Mouse (Mus musculus): ENCODE measurements around the gene Lrrc4c. TPM values are rescaled to one million over a fixed set of nuclear protein-coding genes. Genes with fewer than 3 reads are reported as not detected.

Lrrc4c gene
- polyA plus RNA-seq, 1 experiment from 2014 or later = 1.2 TPM

GRCm38 (mm10) chr2:97469396-97469795 is 1151.4 kb downstream of the Lrrc4c start:
- 0 out of 2 replicates have a peak, but pooled peaks cover 4% of the 10 kb centered on the region for H3K4me1 ChIP-seq (ENCODE audit: control insufficient read depth, insufficient read depth, low read length)
- H3K4me2 ChIP-seq (ENCODE audit: low read depth, low read length) = no peak overlapping the region
- H3K36me3 ChIP-seq (ENCODE audit: control insufficient read depth, insufficient read depth) = no peaks in the 10 kb centered on the region
- no peaks in the 10 kb centered on the region for H3K9me3 ChIP-seq (replicated peaks; ENCODE audit: control insufficient read depth, low read length)
- no peak overlapping the region for H3K4me3 ChIP-seq (ENCODE audit: low read length)
- peaks cover 11% of the 10 kb centered on the region for H3K27me3 ChIP-seq (ENCODE audit: control insufficient read depth, insufficient read depth, low read length)
- WGBS = 47% methylated on average over 2 of the region's 2 CpGs
- no peak for ATAC-seq (replicated peaks; ENCODE audit: extremely low read depth, insufficient read depth, low FRiP score)
- no peak overlapping the region for H3K9ac ChIP-seq (ENCODE audit: low read length)
- H3K27ac ChIP-seq (ENCODE audit: low read length) = no peak overlapping the region

DNA sequence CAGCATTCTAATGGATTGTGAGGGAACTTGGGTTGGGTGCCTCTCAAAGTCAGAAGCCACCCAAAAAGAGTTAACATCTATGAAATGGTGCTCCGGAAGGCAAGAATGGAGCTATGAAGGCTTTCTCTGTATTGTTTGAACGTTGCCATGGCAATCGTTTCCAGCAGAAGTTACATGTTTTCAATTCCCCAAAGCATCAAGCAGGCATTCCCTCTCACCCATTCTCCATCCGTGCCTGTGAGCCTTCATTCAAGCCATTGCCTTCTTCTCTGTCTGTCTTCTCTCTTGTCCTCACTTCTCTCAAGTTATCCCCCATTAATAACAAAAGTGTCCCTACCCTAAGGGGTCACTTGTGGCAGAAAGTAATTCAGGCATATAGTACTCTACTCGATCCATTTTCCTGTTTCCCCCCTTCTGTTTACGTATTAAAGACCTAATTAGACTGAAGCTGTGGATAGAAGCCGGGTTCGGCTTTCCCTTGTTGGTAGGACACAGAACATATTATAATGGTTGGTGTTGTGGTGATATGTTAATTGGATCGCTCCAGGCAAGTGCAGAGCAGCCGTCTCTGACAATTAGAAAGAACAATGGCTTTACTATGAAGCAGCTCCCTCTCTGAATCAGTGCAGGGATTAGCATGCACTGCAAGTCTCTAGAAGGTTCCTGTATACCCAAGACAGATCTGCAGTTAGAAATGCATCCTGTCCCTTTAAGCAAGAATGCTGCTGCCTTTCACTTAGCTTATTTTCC is 1160.4 kb downstream of the Lrrc4c start:
- 76% methylated on average over 10 of the region's 10 CpGs for WGBS
- H3K27ac ChIP-seq (ENCODE audit: low read length) = no peak overlapping the region
- no peak overlapping the region for H3K4me2 ChIP-seq (ENCODE audit: low read depth, low read length)
- ATAC-seq (replicated peaks; ENCODE audit: extremely low read depth, insufficient read depth, low FRiP score) = no peak
- H3K9ac ChIP-seq (ENCODE audit: low read length) = no peak overlapping the region
- no peaks in the 10 kb centered on the region for H3K27me3 ChIP-seq (ENCODE audit: control insufficient read depth, insufficient read depth, low read length)
- no peaks in the 10 kb centered on the region for H3K9me3 ChIP-seq (replicated peaks; ENCODE audit: control insufficient read depth, low read length)
- no peak overlapping the region for H3K4me3 ChIP-seq (ENCODE audit: low read length)
- no peaks in the 10 kb centered on the region for H3K36me3 ChIP-seq (ENCODE audit: control insufficient read depth, insufficient read depth)
- H3K4me1 ChIP-seq (ENCODE audit: control insufficient read depth, insufficient read depth, low read length) = no peaks in the 10 kb centered on the region

DNA sequence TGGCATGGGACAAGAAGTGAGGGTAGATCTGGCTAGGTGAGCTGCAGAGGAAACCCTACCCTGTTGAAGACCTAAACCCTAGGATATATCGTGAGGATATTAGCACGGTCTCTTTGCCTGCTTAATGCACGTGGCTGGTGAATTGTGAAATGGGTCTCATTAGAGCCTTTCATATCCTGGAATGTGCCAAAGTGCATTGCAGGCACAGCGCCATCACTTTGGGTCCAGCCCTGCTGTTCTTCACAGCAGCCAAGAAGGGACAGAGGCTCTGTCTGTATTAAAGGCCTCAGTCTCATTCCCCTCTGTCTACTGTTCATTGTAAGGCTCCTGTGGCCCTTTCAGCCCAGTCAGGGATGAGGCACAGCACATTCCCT is 1160.9 kb downstream of the Lrrc4c start:
- H3K27me3 ChIP-seq (ENCODE audit: control insufficient read depth, insufficient read depth, low read length) = no peaks in the 10 kb centered on the region
- H3K9me3 ChIP-seq (replicated peaks; ENCODE audit: control insufficient read depth, low read length) = no peaks in the 10 kb centered on the region
- no peak overlapping the region for H3K27ac ChIP-seq (ENCODE audit: low read length)
- no peak overlapping the region for H3K4me2 ChIP-seq (ENCODE audit: low read depth, low read length)
- H3K4me3 ChIP-seq (ENCODE audit: low read length) = no peak overlapping the region
- H3K36me3 ChIP-seq (ENCODE audit: control insufficient read depth, insufficient read depth) = no peaks in the 10 kb centered on the region
- H3K4me1 ChIP-seq (ENCODE audit: control insufficient read depth, insufficient read depth, low read length) = no peaks in the 10 kb centered on the region
- 73% methylated on average over 4 of the region's 4 CpGs for WGBS
- ATAC-seq (replicated peaks; ENCODE audit: extremely low read depth, insufficient read depth, low FRiP score) = no peak
- no peak overlapping the region for H3K9ac ChIP-seq (ENCODE audit: low read length)

DNA sequence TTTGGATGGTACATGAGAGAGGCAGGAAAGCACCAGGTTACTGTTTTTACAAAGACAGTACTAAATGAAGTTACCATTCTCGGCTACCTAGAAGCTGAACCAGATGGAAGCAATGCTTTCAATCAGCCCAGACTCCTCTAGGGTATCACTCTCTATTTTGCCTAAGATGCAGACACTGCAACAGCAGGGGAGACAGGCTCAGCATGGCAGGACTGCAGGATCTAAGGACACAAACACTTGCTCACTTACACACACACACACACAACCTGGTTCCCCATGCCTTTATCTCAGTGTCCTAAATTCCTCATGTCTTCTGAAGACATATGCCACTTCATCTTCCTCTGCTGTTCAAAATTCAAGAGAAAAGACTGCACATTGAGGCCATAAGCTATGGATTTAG is 1167.0 kb downstream of the Lrrc4c start:
- Histone ChIP-seq H3K9ac (ENCODE audit: low read length) (no peak overlapping the region), H3K4me3 (ENCODE audit: low read length) (no peak overlapping the region), H3K4me1 (ENCODE audit: control insufficient read depth, insufficient read depth, low read length) (no peaks in the 10 kb centered on the region), H3K27ac (ENCODE audit: low read length) (no peak overlapping the region), H3K36me3 (ENCODE audit: control insufficient read depth, insufficient read depth) (no peaks in the 10 kb centered on the region), H3K9me3 (replicated peaks; ENCODE audit: control insufficient read depth, low read length) (no peaks in the 10 kb centered on the region), H3K4me2 (ENCODE audit: low read depth, low read length) (no peak overlapping the region), H3K27me3 (ENCODE audit: control insufficient read depth, insufficient read depth, low read length) (no peaks in the 10 kb centered on the region)
- WGBS = 63% methylated on average over 1 of the region's 1 CpGs
- ATAC-seq (replicated peaks; ENCODE audit: extremely low read depth, insufficient read depth, low FRiP score) = no peak

DNA sequence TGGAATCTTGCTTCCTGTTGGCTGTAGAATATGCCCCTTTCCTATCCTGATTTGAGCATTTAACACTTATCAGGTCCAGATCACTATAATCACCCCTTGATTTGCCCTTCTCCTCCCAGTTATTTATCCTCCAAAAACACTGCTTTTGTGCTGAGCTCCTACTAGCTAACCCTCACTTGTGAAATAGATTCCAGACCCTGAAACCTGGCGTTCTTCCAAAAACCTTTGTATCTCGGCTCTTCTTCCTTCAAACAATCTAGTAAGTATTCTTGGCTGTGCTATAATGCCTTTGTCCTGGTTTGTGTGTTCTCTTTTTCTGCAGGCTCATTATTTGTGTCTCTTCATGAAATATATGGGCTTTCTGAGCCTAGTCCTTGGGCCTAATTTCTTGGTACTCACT is 1167.6 kb downstream of the Lrrc4c start:
- no peak overlapping the region for H3K27ac ChIP-seq (ENCODE audit: low read length)
- H3K4me3 ChIP-seq (ENCODE audit: low read length) = no peak overlapping the region
- no peaks in the 10 kb centered on the region for H3K4me1 ChIP-seq (ENCODE audit: control insufficient read depth, insufficient read depth, low read length)
- H3K9ac ChIP-seq (ENCODE audit: low read length) = no peak overlapping the region
- no peaks in the 10 kb centered on the region for H3K9me3 ChIP-seq (replicated peaks; ENCODE audit: control insufficient read depth, low read length)
- no peak overlapping the region for H3K4me2 ChIP-seq (ENCODE audit: low read depth, low read length)
- H3K36me3 ChIP-seq (ENCODE audit: control insufficient read depth, insufficient read depth) = no peaks in the 10 kb centered on the region
- 50% methylated on average over 2 of the region's 2 CpGs for WGBS
- no peak for ATAC-seq (replicated peaks; ENCODE audit: extremely low read depth, insufficient read depth, low FRiP score)
- H3K27me3 ChIP-seq (ENCODE audit: control insufficient read depth, insufficient read depth, low read length) = no peaks in the 10 kb centered on the region

DNA sequence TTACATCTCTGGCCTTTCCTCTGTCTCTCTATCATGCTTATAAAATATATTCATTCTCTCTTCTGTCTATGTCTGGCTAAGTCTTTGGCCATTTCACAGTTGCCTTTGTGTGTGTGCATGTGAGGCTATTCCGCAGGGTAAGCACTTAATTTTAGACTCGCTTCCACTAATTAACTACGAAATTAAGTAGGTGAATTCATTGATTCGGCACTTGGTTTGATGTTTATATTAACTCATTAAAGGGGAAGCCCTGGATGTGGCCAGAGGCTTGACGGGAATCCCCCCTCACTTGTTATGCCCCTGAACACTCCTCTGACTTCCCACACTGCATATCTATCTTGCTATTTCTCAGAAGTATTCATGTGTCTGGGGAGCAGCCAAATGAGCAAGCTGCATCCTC is 1169.6 kb downstream of the Lrrc4c start:
- Histone ChIP-seq H3K27me3 (ENCODE audit: control insufficient read depth, insufficient read depth, low read length) (no peaks in the 10 kb centered on the region), H3K27ac (ENCODE audit: low read length) (no peak overlapping the region), H3K9me3 (replicated peaks; ENCODE audit: control insufficient read depth, low read length) (no peaks in the 10 kb centered on the region), H3K36me3 (ENCODE audit: control insufficient read depth, insufficient read depth) (no peaks in the 10 kb centered on the region), H3K4me2 (ENCODE audit: low read depth, low read length) (no peak overlapping the region), H3K4me1 (ENCODE audit: control insufficient read depth, insufficient read depth, low read length) (no peaks in the 10 kb centered on the region), H3K9ac (ENCODE audit: low read length) (no peak overlapping the region), H3K4me3 (ENCODE audit: low read length) (no peak overlapping the region)
- WGBS = 69% methylated on average over 5 of the region's 5 CpGs
- ATAC-seq (replicated peaks; ENCODE audit: extremely low read depth, insufficient read depth, low FRiP score) = no peak

GRCm38 (mm10) chr2:97497069-97497468 is 1179.1 kb downstream of the Lrrc4c start:
- no peaks in the 10 kb centered on the region for H3K9me3 ChIP-seq (replicated peaks; ENCODE audit: control insufficient read depth, low read length)
- H3K27ac ChIP-seq (ENCODE audit: low read length) = no peak overlapping the region
- no peak for ATAC-seq (replicated peaks; ENCODE audit: extremely low read depth, insufficient read depth, low FRiP score)
- H3K4me2 ChIP-seq (ENCODE audit: low read depth, low read length) = no peak overlapping the region
- H3K9ac ChIP-seq (ENCODE audit: low read length) = no peak overlapping the region
- no peaks in the 10 kb centered on the region for H3K27me3 ChIP-seq (ENCODE audit: control insufficient read depth, insufficient read depth, low read length)
- H3K4me1 ChIP-seq (ENCODE audit: control insufficient read depth, insufficient read depth, low read length) = no peaks in the 10 kb centered on the region
- no peak overlapping the region for H3K4me3 ChIP-seq (ENCODE audit: low read length)
- H3K36me3 ChIP-seq (ENCODE audit: control insufficient read depth, insufficient read depth) = no peaks in the 10 kb centered on the region

GRCm38 (mm10) chr2:97502501-97502900 is 1184.5 kb downstream of the Lrrc4c start:
- H3K36me3 ChIP-seq (ENCODE audit: control insufficient read depth, insufficient read depth) = no peaks in the 10 kb centered on the region
- 77% methylated on average over 1 of the region's 1 CpGs for WGBS
- H3K4me2 ChIP-seq (ENCODE audit: low read depth, low read length) = no peak overlapping the region
- no peaks in the 10 kb centered on the region for H3K4me1 ChIP-seq (ENCODE audit: control insufficient read depth, insufficient read depth, low read length)
- no peaks in the 10 kb centered on the region for H3K9me3 ChIP-seq (replicated peaks; ENCODE audit: control insufficient read depth, low read length)
- no peak for ATAC-seq (replicated peaks; ENCODE audit: extremely low read depth, insufficient read depth, low FRiP score)
- no peak overlapping the region for H3K27ac ChIP-seq (ENCODE audit: low read length)
- no peak overlapping the region for H3K4me3 ChIP-seq (ENCODE audit: low read length)
- H3K9ac ChIP-seq (ENCODE audit: low read length) = no peak overlapping the region
- H3K27me3 ChIP-seq (ENCODE audit: control insufficient read depth, insufficient read depth, low read length) = no peaks in the 10 kb centered on the region

DNA sequence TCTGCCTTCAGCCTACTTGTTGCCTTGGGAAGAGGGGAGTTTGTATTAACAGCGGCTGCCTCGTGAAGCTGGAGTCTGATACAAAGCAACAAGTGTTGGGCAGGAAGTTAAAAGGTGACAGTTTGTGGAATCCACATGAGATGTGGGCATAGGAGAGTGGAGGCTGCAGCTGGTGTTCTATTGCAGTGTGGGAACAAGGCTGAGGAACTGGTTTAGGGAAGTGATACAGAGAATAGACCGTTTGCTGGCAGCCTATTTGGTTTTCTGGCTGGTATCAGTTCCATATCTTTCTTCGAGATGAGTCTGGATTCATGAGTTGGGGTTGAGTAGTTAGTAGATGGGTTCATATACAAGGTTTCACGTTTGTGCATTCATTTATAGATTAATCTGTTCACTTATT is 1186.9 kb downstream of the Lrrc4c start:
- no peak overlapping the region for H3K4me3 ChIP-seq (ENCODE audit: low read length)
- no peak overlapping the region for H3K4me2 ChIP-seq (ENCODE audit: low read depth, low read length)
- H3K9ac ChIP-seq (ENCODE audit: low read length) = no peak overlapping the region
- H3K27me3 ChIP-seq (ENCODE audit: control insufficient read depth, insufficient read depth, low read length) = no peaks in the 10 kb centered on the region
- no peak overlapping the region for H3K27ac ChIP-seq (ENCODE audit: low read length)
- no peak for ATAC-seq (replicated peaks; ENCODE audit: extremely low read depth, insufficient read depth, low FRiP score)
- H3K36me3 ChIP-seq (ENCODE audit: control insufficient read depth, insufficient read depth) = no peaks in the 10 kb centered on the region
- H3K9me3 ChIP-seq (replicated peaks; ENCODE audit: control insufficient read depth, low read length) = no peaks in the 10 kb centered on the region
- 59% methylated on average over 5 of the region's 5 CpGs for WGBS
- no peaks in the 10 kb centered on the region for H3K4me1 ChIP-seq (ENCODE audit: control insufficient read depth, insufficient read depth, low read length)

Measured in heart, embryonic 16.5 days (tissue).